Mouse (Mus musculus) erythroblast, embryonic 14.5 days (primary cell): ENCODE measurements around the gene Dst.

ENCODE experiments used
- GATA1 ChIP-seq: IDR thresholded peaks from 2 replicates; pipeline ENCODE4 v1.6.1; 2012; ENCODE audit warnings: low read length, inconsistent platforms, mixed read lengths
- TAL1 ChIP-seq: IDR thresholded peaks from 3 replicates; pipeline ENCODE4 v1.6.1; 2012; ENCODE audit warnings: low read length, inconsistent platforms, mixed read lengths

DNA sequence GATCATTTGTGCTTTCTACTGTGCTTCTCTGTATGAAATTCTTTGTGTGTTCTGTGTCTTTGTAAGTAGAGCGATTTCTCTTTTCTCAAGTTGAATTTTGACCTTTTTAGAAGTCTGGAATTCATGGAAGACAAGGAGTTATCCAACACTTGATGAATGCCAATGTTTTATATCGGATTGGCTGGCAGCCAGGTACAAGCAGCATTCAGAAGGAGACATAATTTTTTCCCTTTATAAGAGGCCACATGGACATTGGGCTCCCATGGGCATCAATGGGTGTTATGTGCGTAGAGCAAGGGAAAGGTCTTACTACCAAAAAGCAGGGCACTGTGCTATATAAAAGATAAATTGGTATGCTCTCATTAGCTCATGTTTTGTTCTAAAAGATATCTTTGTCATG is 139.3 kb downstream of the Dst start:
- no peak for TF ChIP-seq GATA1
- TF ChIP-seq TAL1: no peak
